Mouse (Mus musculus) MEL (cell line): ENCODE data around the gene Sipa1l2.

Experiments
- CTCF ChIP-seq, 3 experiments: IDR thresholded peaks in 2 of 3; conservative IDR thresholded peaks in 1 of 3; 2 replicates each; pipeline ENCODE4 v1.5.1; 2011 to 2012; ENCODE audit warnings: low read length in 3 of 3, low read depth in 2 of 3, mild to moderate bottlenecking in 2 of 3, improper control_type of control experiment in 1 of 3, inconsistent platforms in 1 of 3, mixed read lengths in 1 of 3, moderate library complexity in 1 of 3; ENCODE audit not compliant: control insufficient read depth in 1 of 3, insufficient read depth in 1 of 3, poor library complexity in 1 of 3, severe bottlenecking in 1 of 3
- ELF1 ChIP-seq: IDR thresholded peaks from 2 replicates; pipeline ENCODE4 v1.6.1; 2014; ENCODE audit warnings: low read depth, mild to moderate bottlenecking, inconsistent platforms, low read length, improper control_type of control experiment, moderate library complexity
- EP300 ChIP-seq, 2 experiments: IDR thresholded peaks; 2 replicates each; pipeline ENCODE4 v1.6.1; 2011; ENCODE audit warnings: improper control_type of control experiment in 2 of 2, low read length in 2 of 2, low read depth in 1 of 2, mild to moderate bottlenecking in 1 of 2
- JUND ChIP-seq: IDR thresholded peaks from 2 replicates; pipeline ENCODE4 v1.6.1; 2011; ENCODE audit warnings: low read depth, mild to moderate bottlenecking, improper control_type of control experiment, low read length
- POLR2A ChIP-seq, 2 experiments: IDR thresholded peaks; 2 replicates each; pipeline ENCODE4 v1.6.1; 2011 to 2012; ENCODE audit warnings: low read length in 2 of 2, mild to moderate bottlenecking in 2 of 2, control low read depth in 1 of 2, improper control_type of control experiment in 1 of 2, low read depth in 1 of 2, moderate library complexity in 1 of 2; ENCODE audit not compliant: control insufficient read depth in 1 of 2, insufficient read depth in 1 of 2, poor library complexity in 1 of 2
- RCOR1 ChIP-seq: IDR thresholded peaks from 2 replicates; pipeline ENCODE4 v1.6.1; 2012; ENCODE audit warnings: low read depth, mild to moderate bottlenecking, inconsistent platforms, low read length, improper control_type of control experiment
- TCF12 ChIP-seq: IDR thresholded peaks from 2 replicates; pipeline ENCODE4 v1.6.1; 2014; ENCODE audit warnings: low read depth, mild to moderate bottlenecking, inconsistent platforms, low read length, improper control_type of control experiment, moderate library complexity
- USF2 ChIP-seq, 2 experiments: IDR thresholded peaks; 2 replicates each; pipeline ENCODE4 v1.6.1; 2011 to 2012; ENCODE audit warnings: improper control_type of control experiment in 2 of 2, low read length in 2 of 2, borderline replicate concordance in 1 of 2, inconsistent platforms in 1 of 2, low read depth in 1 of 2, mild to moderate bottlenecking in 1 of 2; ENCODE audit not compliant: insufficient read depth in 1 of 2

GRCm38 (mm10) chr8:125531088-125531438 lies 38.5 kb downstream of the Sipa1l2 start:
- TF ChIP-seq JUND (no peak), EP300 (IDR thresholded peaks at IDR 0.05; ENCODE audit: low read depth in 1 of 2, low read length in 2 of 2) (no peak), USF2 (IDR thresholded peaks at IDR 0.05; ENCODE audit: borderline replicate concordance in 1 of 2, insufficient read depth in 1 of 2, low read depth in 1 of 2, low read length in 2 of 2) (no peak), CTCF (IDR thresholded peaks at IDR 0.05 in 2 of 3, conservative IDR thresholded peaks at IDR 0.05 in 1 of 3; ENCODE audit: control insufficient read depth in 1 of 3, insufficient read depth in 1 of 3, low read depth in 2 of 3, low read length in 3 of 3, poor library complexity in 1 of 3, severe bottlenecking in 1 of 3) (no peak), ELF1 (no peak), POLR2A (IDR thresholded peaks at IDR 0.05; ENCODE audit: control insufficient read depth in 1 of 2, insufficient read depth in 1 of 2, low read depth in 1 of 2, low read length in 2 of 2, poor library complexity in 1 of 2) (no peak), TCF12 (no peak), RCOR1 (no peak)
